Mouse (Mus musculus): ENCODE measurements around the gene Eif5b. TPM values are rescaled to one million over a fixed set of nuclear protein-coding genes. Genes with fewer than 3 reads are reported as not detected.

Gene Eif5b
- polyA plus RNA-seq, 1 experiment from 2014 or later = 25.7 TPM

GRCm38 (mm10) chr1:38014551-38015203, 16.9 kb downstream of the Eif5b start:
- no peaks in the 10 kb centered on the region for H3K27me3 ChIP-seq (replicated peaks; ENCODE audit: control insufficient read depth, insufficient read depth, low read length)
- H3K4me2 ChIP-seq (ENCODE audit: low read length) = no peak overlapping the region
- H3K27ac ChIP-seq (ENCODE audit: low read depth) = no peak overlapping the region
- H3K36me3 ChIP-seq (ENCODE audit: control insufficient read depth, insufficient read depth, low read length) = peaks cover 20% of the 10 kb centered on the region
- WGBS = 94% methylated on average over 2 of the region's 2 CpGs
- H3K4me3 ChIP-seq (ENCODE audit: low read depth, low read length) = no peak overlapping the region
- H3K9ac ChIP-seq (ENCODE audit: low read length) = no peak overlapping the region
- H3K9me3 ChIP-seq (ENCODE audit: control insufficient read depth, low read length) = no peaks in the 10 kb centered on the region
- DNase-seq (ENCODE audit: low spot score) (no peak), ATAC-seq (replicated peaks; ENCODE audit: low FRiP score, low TSS enrichment, low read depth) (no peak)
- no peaks in the 10 kb centered on the region for H3K4me1 ChIP-seq (replicated peaks; ENCODE audit: control insufficient read depth, insufficient read depth, low read length)

GRCm38 (mm10) chr1:38027301-38027700, 29.5 kb downstream of the Eif5b start:
- Histone ChIP-seq H3K4me1 (replicated peaks; ENCODE audit: control insufficient read depth, insufficient read depth, low read length) (no peaks in the 10 kb centered on the region), H3K36me3 (ENCODE audit: control insufficient read depth, insufficient read depth, low read length) (peaks cover 28% of the 10 kb centered on the region), H3K9me3 (ENCODE audit: control insufficient read depth, low read length) (no peaks in the 10 kb centered on the region), H3K27me3 (replicated peaks; ENCODE audit: control insufficient read depth, insufficient read depth, low read length) (no peaks in the 10 kb centered on the region), H3K27ac (ENCODE audit: low read depth) (no peak overlapping the region), H3K4me2 (ENCODE audit: low read length) (no peak overlapping the region), H3K9ac (ENCODE audit: low read length) (no peak overlapping the region), H3K4me3 (ENCODE audit: low read depth, low read length) (no peak overlapping the region)
- no peak for ATAC-seq (replicated peaks; ENCODE audit: low FRiP score, low TSS enrichment, low read depth)
- 93% methylated on average over 7 of the region's 7 CpGs for WGBS
- no peak for DNase-seq (ENCODE audit: low spot score)

GRCm38 (mm10) chr1:38031391-38031790, 33.6 kb downstream of the Eif5b start:
- DNase-seq (ENCODE audit: low spot score) = no peak
- H3K27me3 ChIP-seq (replicated peaks; ENCODE audit: control insufficient read depth, insufficient read depth, low read length) = no peaks in the 10 kb centered on the region
- H3K4me2 ChIP-seq (ENCODE audit: low read length) = no peak overlapping the region
- H3K9ac ChIP-seq (ENCODE audit: low read length) = no peak overlapping the region
- peaks cover 45% of the 10 kb centered on the region for H3K36me3 ChIP-seq (ENCODE audit: control insufficient read depth, insufficient read depth, low read length)
- 93% methylated on average over 5 of the region's 5 CpGs for WGBS
- H3K9me3 ChIP-seq (ENCODE audit: control insufficient read depth, low read length) = no peaks in the 10 kb centered on the region
- no peak overlapping the region for H3K4me3 ChIP-seq (ENCODE audit: low read depth, low read length)
- no peaks in the 10 kb centered on the region for H3K4me1 ChIP-seq (replicated peaks; ENCODE audit: control insufficient read depth, insufficient read depth, low read length)
- no peak overlapping the region for H3K27ac ChIP-seq (ENCODE audit: low read depth)
- no peak for ATAC-seq (replicated peaks; ENCODE audit: low FRiP score, low TSS enrichment, low read depth)

GRCm38 (mm10) chr1:38035521-38035920, 37.7 kb downstream of the Eif5b start:
- ATAC-seq (replicated peaks; ENCODE audit: low FRiP score, low TSS enrichment, low read depth) = no peak
- peaks cover 80% of the 10 kb centered on the region for H3K36me3 ChIP-seq (ENCODE audit: control insufficient read depth, insufficient read depth, low read length)

GRCm38 (mm10) chr1:38037375-38037774, 39.6 kb downstream of the Eif5b start:
- Histone ChIP-seq H3K36me3 (ENCODE audit: control insufficient read depth, insufficient read depth, low read length) (peaks cover 95% of the 10 kb centered on the region), H3K27me3 (replicated peaks; ENCODE audit: control insufficient read depth, insufficient read depth, low read length) (no peaks in the 10 kb centered on the region), H3K4me1 (replicated peaks; ENCODE audit: control insufficient read depth, insufficient read depth, low read length) (no peaks in the 10 kb centered on the region), H3K9me3 (ENCODE audit: control insufficient read depth, low read length) (no peaks in the 10 kb centered on the region), H3K9ac (ENCODE audit: low read length) (no peak overlapping the region), H3K4me3 (ENCODE audit: low read depth, low read length) (no peak overlapping the region), H3K27ac (ENCODE audit: low read depth) (no peak overlapping the region), H3K4me2 (ENCODE audit: low read length) (no peak overlapping the region)
- ATAC-seq (replicated peaks; ENCODE audit: low FRiP score, low TSS enrichment, low read depth) = no peak
- no peak for DNase-seq (ENCODE audit: low spot score)
- 97% methylated on average over 5 of the region's 5 CpGs for WGBS

More at GRCm38 (mm10) chr1:38035521-38035920, 37.7 kb downstream of the Eif5b start:
- H3K4me2 ChIP-seq (ENCODE audit: low read length) = no peak overlapping the region
- DNase-seq (ENCODE audit: low spot score) = no peak
- WGBS = 91% methylated on average over 4 of the region's 4 CpGs
- no peak overlapping the region for H3K4me3 ChIP-seq (ENCODE audit: low read depth, low read length)
- H3K9ac ChIP-seq (ENCODE audit: low read length) = no peak overlapping the region
- no peak overlapping the region for H3K27ac ChIP-seq (ENCODE audit: low read depth)
- no peaks in the 10 kb centered on the region for H3K27me3 ChIP-seq (replicated peaks; ENCODE audit: control insufficient read depth, insufficient read depth, low read length)
- H3K4me1 ChIP-seq (replicated peaks; ENCODE audit: control insufficient read depth, insufficient read depth, low read length) = no peaks in the 10 kb centered on the region
- no peaks in the 10 kb centered on the region for H3K9me3 ChIP-seq (ENCODE audit: control insufficient read depth, low read length)

- 91% methylated on average over 2 of the region's 2 CpGs for WGBS
- Histone ChIP-seq H3K9me3 (ENCODE audit: control insufficient read depth, low read length) (no peaks in the 10 kb centered on the region), H3K36me3 (ENCODE audit: control insufficient read depth, insufficient read depth, low read length) (peaks cover 91% of the 10 kb centered on the region), H3K9ac (ENCODE audit: low read length) (no peak overlapping the region), H3K27me3 (replicated peaks; ENCODE audit: control insufficient read depth, insufficient read depth, low read length) (no peaks in the 10 kb centered on the region), H3K4me1 (replicated peaks; ENCODE audit: control insufficient read depth, insufficient read depth, low read length) (no peaks in the 10 kb centered on the region), H3K27ac (ENCODE audit: low read depth) (no peak overlapping the region), H3K4me3 (ENCODE audit: low read depth, low read length) (no peak overlapping the region), H3K4me2 (ENCODE audit: low read length) (no peak overlapping the region)
- DNase-seq (ENCODE audit: low spot score) (no peak), ATAC-seq (replicated peaks; ENCODE audit: low FRiP score, low TSS enrichment, low read depth) (no peak)
Observed at GRCm38 (mm10) chr1:38038898-38039297, 41.1 kb downstream of the Eif5b start.

GRCm38 (mm10) chr1:38048121-38048520, 50.3 kb downstream of the Eif5b start:
- Histone ChIP-seq H3K4me3 (ENCODE audit: low read depth, low read length) (no peak overlapping the region), H3K9ac (ENCODE audit: low read length) (no peak overlapping the region), H3K9me3 (ENCODE audit: control insufficient read depth, low read length) (no peaks in the 10 kb centered on the region), H3K4me1 (replicated peaks; ENCODE audit: control insufficient read depth, insufficient read depth, low read length) (no peaks in the 10 kb centered on the region), H3K4me2 (ENCODE audit: low read length) (no peak overlapping the region), H3K27me3 (replicated peaks; ENCODE audit: control insufficient read depth, insufficient read depth, low read length) (no peaks in the 10 kb centered on the region), H3K36me3 (ENCODE audit: control insufficient read depth, insufficient read depth, low read length) (peaks cover 95% of the 10 kb centered on the region), H3K27ac (ENCODE audit: low read depth) (no peak overlapping the region)
- DNase-seq (ENCODE audit: low spot score) (no peak), ATAC-seq (replicated peaks; ENCODE audit: low FRiP score, low TSS enrichment, low read depth) (no peak)
- WGBS = 91% methylated on average over 3 of the region's 3 CpGs

GRCm38 (mm10) chr1:38049562-38049961, 51.8 kb downstream of the Eif5b start:
- Histone ChIP-seq H3K36me3 (ENCODE audit: control insufficient read depth, insufficient read depth, low read length) (peaks cover 99% of the 10 kb centered on the region), H3K4me1 (replicated peaks; ENCODE audit: control insufficient read depth, insufficient read depth, low read length) (no peaks in the 10 kb centered on the region), H3K4me3 (ENCODE audit: low read depth, low read length) (no peak overlapping the region), H3K4me2 (ENCODE audit: low read length) (no peak overlapping the region), H3K9ac (ENCODE audit: low read length) (no peak overlapping the region), H3K27me3 (replicated peaks; ENCODE audit: control insufficient read depth, insufficient read depth, low read length) (no peaks in the 10 kb centered on the region), H3K27ac (ENCODE audit: low read depth) (no peak overlapping the region), H3K9me3 (ENCODE audit: control insufficient read depth, low read length) (no peaks in the 10 kb centered on the region)
- WGBS = 68% methylated on average over 4 of the region's 4 CpGs
- no peak for DNase-seq (ENCODE audit: low spot score)
- ATAC-seq (replicated peaks; ENCODE audit: low FRiP score, low TSS enrichment, low read depth) = no peak

GRCm38 (mm10) chr1:38055176-38055575, 57.4 kb downstream of the Eif5b start:
- Histone ChIP-seq H3K4me3 (ENCODE audit: low read depth, low read length) (no peak overlapping the region), H3K9me3 (ENCODE audit: control insufficient read depth, low read length) (no peaks in the 10 kb centered on the region), H3K4me2 (ENCODE audit: low read length) (no peak overlapping the region), H3K27ac (ENCODE audit: low read depth) (no peak overlapping the region), H3K4me1 (replicated peaks; ENCODE audit: control insufficient read depth, insufficient read depth, low read length) (no peaks in the 10 kb centered on the region), H3K9ac (ENCODE audit: low read length) (no peak overlapping the region), H3K27me3 (replicated peaks; ENCODE audit: control insufficient read depth, insufficient read depth, low read length) (no peaks in the 10 kb centered on the region), H3K36me3 (ENCODE audit: control insufficient read depth, insufficient read depth, low read length) (peaks cover 94% of the 10 kb centered on the region)
- no peak for ATAC-seq (replicated peaks; ENCODE audit: low FRiP score, low TSS enrichment, low read depth)
- DNase-seq (ENCODE audit: low spot score) = no peak
- WGBS = 77% methylated on average over 5 of the region's 5 CpGs
